Mouse (Mus musculus) lung, postnatal 36 days (tissue): Measurements from ENCODE around the gene Zfp119b.

Experiments
- DNase-seq: peaks from one replicate; pipeline ENCODE4 v3.0.0; 2022; ENCODE audit warnings: mixed read lengths

Gene Zfp119b

GRCm38 (mm10) chr17:55949400-55949799 lies at the start of gene Zfp119b:
Zfp119b (minus strand) TSS chr17:55949500.
- DNase-seq = no peak

- DNase-seq = no peak
These were observed 46.7 kb upstream of the Zfp119b start for GRCm38 (mm10) chr17:55996007-55996406.

GRCm38 (mm10) chr17:55990278-55990898 lies 41.1 kb upstream of the Zfp119b start:
- no peak for DNase-seq

- DNase-seq = no peak
These were observed 37.0 kb upstream of the Zfp119b start, which contains the start of gene Fsd1 for GRCm38 (mm10) chr17:55986030-55986961. Fsd1 (plus strand) TSS chr17:55986509.

GRCm38 (mm10) chr17:55977301-55977700 lies 28.0 kb upstream of the Zfp119b start:
- peak; percentile 34 for DNase-seq

GRCm38 (mm10) chr17:55976255-55976862 lies 27.1 kb upstream of the Zfp119b start:
- DNase-seq = peak; percentile 87

GRCm38 (mm10) chr17:55971453-55971852 lies 22.2 kb upstream of the Zfp119b start:
- DNase-seq = no peak

GRCm38 (mm10) chr17:55969966-55970891 lies 20.9 kb upstream of the Zfp119b start, which contains the start of gene Shd:
Shd (plus strand) TSS chr17:55970467.
- no peak for DNase-seq

GRCm38 (mm10) chr17:55969560-55969959 lies 20.3 kb upstream of the Zfp119b start:
- DNase-seq = no peak

GRCm38 (mm10) chr17:55968210-55968609 lies 18.9 kb upstream of the Zfp119b start:
- no peak for DNase-seq

GRCm38 (mm10) chr17:55967186-55967585 lies 17.9 kb upstream of the Zfp119b start:
- no peak for DNase-seq

- DNase-seq = no peak
These were observed 15.7 kb upstream of the Zfp119b start for GRCm38 (mm10) chr17:55964996-55965395.

- no peak for DNase-seq
These were observed 15.2 kb upstream of the Zfp119b start for GRCm38 (mm10) chr17:55964496-55964895.

- DNase-seq = peak; percentile 32
These were observed 13.9 kb upstream of the Zfp119b start for GRCm38 (mm10) chr17:55963171-55963570.

- no peak for DNase-seq
These were observed 12.3 kb upstream of the Zfp119b start for GRCm38 (mm10) chr17:55961631-55962030.

GRCm38 (mm10) chr17:55960791-55961190 lies 11.5 kb upstream of the Zfp119b start:
- no peak for DNase-seq

- DNase-seq = no peak
These were observed 10.8 kb upstream of the Zfp119b start for GRCm38 (mm10) chr17:55959946-55960740.

- peak; percentile 96 for DNase-seq
These were observed 9.8 kb upstream of the Zfp119b start, which contains the start of gene Yju2 for GRCm38 (mm10) chr17:55958918-55959728. Yju2 (plus strand) TSS chr17:55959099.

GRCm38 (mm10) chr17:55958584-55958886 lies 9.2 kb upstream of the Zfp119b start:
- no peak for DNase-seq

GRCm38 (mm10) chr17:55957726-55958583 lies 8.7 kb upstream of the Zfp119b start:
- DNase-seq = no peak
